Mouse (Mus musculus) macrophage (primary cell): ENCODE results near the gene Fam227a. TPM values are rescaled to one million over a fixed set of nuclear protein-coding genes. Genes with fewer than 3 reads are reported as not detected.
"Not testable (repeated sequence)": the region's sequence is repeated elsewhere in the genome, so short reads cannot be mapped to it uniquely, and the experiment has no call there.

Source experiments
- H3K27ac ChIP-seq: fragments of 350-480 bp; formaldehyde crosslinking; 2 replicates; pipeline ENCODE4 v1.9.0; 2021
- H3K36me3 ChIP-seq: fragments of 350-480 bp; formaldehyde crosslinking; 2 replicates; pipeline ENCODE4 v1.9.0; 2021; ENCODE audit errors: inconsistent target
- H3K4me3 ChIP-seq: fragments of 350-480 bp; formaldehyde crosslinking; 2 replicates; pipeline ENCODE4 v1.9.0; 2021; ENCODE audit errors: inconsistent target
- H3K79me2 ChIP-seq: fragments of 350-480 bp; formaldehyde crosslinking; 2 replicates; pipeline ENCODE4 v1.9.0; 2021; ENCODE audit errors: inconsistent target
- WGBS: methylation state at CpG from one replicate; pipeline ENCODE4 v1.1.7; 2026; ENCODE audit warnings: inconsistent platforms; ENCODE audit not compliant: missing documents; 5-methylcytosine and 5-hydroxymethylcytosine counted together
- polyA plus RNA-seq: library from polyadenylated mRNA; stranded (reverse); fragments of 250-400 nt; gene quantifications from 3 replicates; pipeline ENCODE4 v1.2.4, GENCODE M21; 2018; ENCODE audit warnings: inconsistent platforms

The Fam227a gene
- polyA plus RNA-seq, 1 experiment from 2014 or later, result 0.34 TPM

DNA sequence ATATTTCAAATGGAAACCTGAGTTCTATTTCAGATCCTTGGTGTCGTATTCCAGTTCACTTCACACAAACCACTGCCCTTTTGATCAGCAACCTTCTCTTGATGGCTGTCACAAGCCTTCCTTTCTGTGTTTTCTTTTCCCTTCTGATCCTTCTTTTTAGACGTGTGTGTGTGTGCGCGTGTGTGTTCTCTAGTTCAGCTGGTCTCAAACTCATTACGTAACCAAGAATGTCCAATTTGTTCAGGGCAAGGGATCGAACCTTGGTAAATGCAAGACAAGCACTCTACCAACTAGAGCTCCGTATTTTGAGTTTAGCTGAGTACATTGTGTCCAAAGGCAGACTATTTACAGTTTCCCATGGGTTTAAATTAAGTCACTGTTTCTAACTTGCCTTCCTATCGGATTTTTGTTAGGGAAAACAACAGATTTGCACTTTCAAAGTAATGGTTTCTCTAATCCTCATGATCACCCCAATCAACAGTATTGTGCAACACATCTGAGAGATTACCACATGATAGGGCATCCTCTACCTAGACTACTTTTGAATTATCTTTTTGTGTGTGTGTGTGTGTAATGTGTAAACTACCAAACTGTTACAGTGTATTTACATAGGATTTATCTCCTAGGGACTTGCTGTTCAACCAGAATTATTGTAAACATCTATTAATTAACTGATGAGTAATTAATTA lies 29.7 kb upstream of the Fam227a start:
- WGBS, result 9% methylated on average over 8 of the region's 8 CpGs
- Histone ChIP-seq H3K36me3 (no peaks in the 10 kb centered on the region), H3K27ac (peak overlapping the region; percentile 34), H3K79me2 (peaks cover 61% of the 10 kb centered on the region), H3K4me3 (peak overlapping the region; percentile 31)

DNA sequence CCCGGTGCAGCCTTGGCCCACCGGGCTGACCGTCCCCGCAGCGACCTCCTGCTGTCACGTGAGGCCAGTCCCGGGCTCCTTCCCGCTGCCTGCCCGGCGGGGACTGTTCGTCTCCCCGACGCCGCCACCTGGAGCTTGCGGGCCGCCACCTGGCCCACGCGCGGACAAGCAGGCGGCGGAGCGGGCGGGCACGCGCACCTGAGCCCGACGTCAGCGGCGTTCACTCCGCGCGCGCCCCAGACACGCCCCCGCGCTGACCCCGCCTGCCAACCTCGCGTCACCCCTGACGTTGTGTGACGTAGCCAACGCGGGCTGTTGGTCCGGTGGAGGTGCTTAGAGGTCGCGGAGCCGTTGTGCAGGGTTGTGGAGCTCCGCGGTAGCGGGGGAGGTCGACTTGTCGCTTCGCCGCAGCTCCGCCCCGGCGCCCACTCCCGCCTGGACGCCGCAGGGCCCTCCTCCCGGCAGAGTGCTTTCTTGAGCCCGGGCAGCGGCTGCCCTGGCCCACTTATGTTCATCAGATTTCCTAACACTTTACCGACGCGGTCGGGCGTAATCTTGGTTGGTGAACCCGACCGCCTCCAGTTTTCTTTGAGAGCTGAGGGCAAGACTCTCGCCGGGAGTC lies 29.0 kb upstream of the Fam227a start, which contains the start of gene Josd1:
TSS of gene Josd1 (minus strand) at position 274 of the 622 bp plus-strand sequence.
- under 1% methylated on average over 68 of the region's 72 CpGs for WGBS
- peaks cover 61% of the 10 kb centered on the region for H3K79me2 ChIP-seq
- H3K4me3 ChIP-seq, result peak within 1 kb of the TSS; percentile 55
- H3K27ac ChIP-seq, result peak within 1 kb of the TSS; percentile 34
- no peaks in the 10 kb centered on the region for H3K36me3 ChIP-seq

DNA sequence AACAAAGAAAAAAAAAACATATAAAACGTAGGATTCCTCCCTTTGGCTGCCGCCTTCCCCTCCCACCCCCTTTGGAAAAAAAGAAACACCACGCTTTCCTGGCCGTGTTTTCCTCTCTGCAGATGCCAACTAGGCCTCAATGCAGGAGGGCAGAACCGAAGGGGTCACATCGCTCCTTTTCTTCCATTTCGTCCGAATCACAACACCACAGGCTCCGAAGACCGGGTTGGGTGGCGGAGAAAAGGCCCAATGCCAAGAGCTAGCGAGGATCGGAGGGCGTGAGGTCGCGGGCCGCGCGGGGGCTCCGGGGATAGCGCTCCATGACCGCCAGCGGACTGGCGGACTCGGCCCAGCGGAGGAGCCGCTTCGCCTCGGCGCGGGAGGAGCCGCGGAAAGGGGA lies 28.4 kb upstream of the Fam227a start:
- H3K36me3 ChIP-seq, result no peaks in the 10 kb centered on the region
- H3K4me3 ChIP-seq, result peak overlapping the region; percentile 55
- H3K27ac ChIP-seq, result no peak overlapping the region; the same call in 1 of the 2 replicates
- peaks cover 61% of the 10 kb centered on the region for H3K79me2 ChIP-seq
- 2% methylated on average over 33 of the region's 33 CpGs for WGBS

DNA sequence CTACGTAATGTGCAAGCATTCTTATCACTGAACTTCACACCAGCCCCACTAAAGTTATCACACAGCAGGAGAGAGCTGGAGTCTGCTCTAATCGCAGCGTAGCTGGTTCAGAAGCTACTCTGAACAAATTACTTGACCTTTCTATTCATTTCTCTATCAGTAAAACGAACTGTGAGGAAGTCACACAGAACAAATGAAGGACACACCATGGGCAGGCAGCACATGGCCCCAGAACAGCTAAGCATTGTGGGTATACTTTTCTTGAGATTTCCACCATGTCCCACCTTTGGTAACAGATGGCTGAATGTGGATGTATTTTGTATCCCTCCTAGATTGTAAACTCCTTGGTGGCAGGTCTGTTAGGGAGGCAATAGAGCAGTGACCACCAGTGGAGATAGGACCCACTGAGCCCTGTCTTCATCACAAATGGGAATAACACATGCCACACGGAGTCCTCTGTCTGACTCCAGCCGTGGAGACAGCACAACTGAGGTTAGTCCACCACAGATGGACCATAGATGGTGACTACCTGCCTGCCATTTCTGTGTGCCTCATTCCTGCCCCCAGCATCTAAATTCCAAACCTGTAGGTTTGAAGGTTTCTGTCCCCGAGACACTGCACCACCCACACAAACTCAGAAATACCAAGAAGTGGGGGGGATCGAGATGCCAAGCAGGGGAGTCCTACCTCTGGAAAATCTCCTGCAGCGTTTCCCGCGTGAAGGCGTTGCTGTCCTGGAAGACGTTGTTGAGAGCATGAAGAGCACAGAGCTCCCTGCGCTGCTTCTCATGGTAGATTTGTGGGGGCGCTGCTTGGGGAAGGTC lies 27.5 kb upstream of the Fam227a start:
- Histone ChIP-seq H3K27ac (no peak overlapping the region), H3K79me2 (peaks cover 61% of the 10 kb centered on the region), H3K36me3 (no peaks in the 10 kb centered on the region), H3K4me3 (peak overlapping the region; percentile 55)
- 26% methylated on average over 13 of the region's 15 CpGs for WGBS

DNA sequence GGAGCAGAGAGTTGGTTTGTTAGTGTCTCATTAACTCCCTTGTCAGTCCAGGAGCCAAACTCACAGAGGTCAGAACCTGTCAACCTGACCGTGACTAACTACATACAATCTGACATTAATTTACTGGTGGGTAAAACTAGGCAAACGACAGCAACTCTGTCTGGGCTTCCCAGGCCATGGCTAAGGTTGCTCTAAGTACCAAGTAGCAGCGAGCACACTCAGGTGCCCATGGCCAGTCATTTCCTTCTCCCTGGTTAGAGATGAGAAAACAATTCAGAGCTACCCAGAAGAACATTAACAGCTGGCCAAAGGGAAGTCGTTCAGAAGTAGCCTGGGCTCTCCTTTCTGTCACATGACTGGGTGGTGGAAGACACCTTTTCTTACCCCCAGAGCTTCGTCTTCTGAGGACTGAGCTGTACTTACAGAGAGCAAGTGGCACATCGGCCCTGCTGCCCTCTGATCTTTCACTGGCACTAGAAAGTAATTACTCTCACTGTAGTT lies 26.4 kb upstream of the Fam227a start:
- H3K4me3 ChIP-seq, result no peak overlapping the region
- no peaks in the 10 kb centered on the region for H3K36me3 ChIP-seq
- H3K27ac ChIP-seq, result no peak overlapping the region
- WGBS, result 31% methylated on average over 6 of the region's 6 CpGs
- peaks cover 70% of the 10 kb centered on the region for H3K79me2 ChIP-seq

DNA sequence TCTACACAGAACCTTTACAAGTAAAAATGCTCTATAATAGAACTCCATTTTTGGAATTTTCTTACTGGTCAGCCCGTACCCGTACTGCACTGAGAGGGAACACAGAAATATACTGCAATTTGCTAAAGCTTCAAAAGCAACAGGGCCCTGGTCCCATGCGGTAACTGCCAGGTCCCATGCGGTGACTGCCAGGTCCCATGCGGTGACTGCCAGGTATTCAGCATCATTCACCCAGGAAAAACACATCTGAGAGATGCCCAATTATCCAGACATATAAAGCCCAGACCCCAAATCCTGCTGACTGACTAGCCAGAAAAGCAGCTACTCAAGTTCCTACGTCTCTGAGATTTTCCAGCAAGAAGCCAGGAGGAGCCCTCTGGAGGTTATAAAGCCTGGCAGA lies 25.9 kb upstream of the Fam227a start:
- 96% methylated on average over 6 of the region's 6 CpGs for WGBS
- H3K36me3 ChIP-seq, result no peaks in the 10 kb centered on the region
- H3K27ac ChIP-seq, result no peak overlapping the region
- H3K4me3 ChIP-seq, result no peak overlapping the region
- peaks cover 76% of the 10 kb centered on the region for H3K79me2 ChIP-seq

DNA sequence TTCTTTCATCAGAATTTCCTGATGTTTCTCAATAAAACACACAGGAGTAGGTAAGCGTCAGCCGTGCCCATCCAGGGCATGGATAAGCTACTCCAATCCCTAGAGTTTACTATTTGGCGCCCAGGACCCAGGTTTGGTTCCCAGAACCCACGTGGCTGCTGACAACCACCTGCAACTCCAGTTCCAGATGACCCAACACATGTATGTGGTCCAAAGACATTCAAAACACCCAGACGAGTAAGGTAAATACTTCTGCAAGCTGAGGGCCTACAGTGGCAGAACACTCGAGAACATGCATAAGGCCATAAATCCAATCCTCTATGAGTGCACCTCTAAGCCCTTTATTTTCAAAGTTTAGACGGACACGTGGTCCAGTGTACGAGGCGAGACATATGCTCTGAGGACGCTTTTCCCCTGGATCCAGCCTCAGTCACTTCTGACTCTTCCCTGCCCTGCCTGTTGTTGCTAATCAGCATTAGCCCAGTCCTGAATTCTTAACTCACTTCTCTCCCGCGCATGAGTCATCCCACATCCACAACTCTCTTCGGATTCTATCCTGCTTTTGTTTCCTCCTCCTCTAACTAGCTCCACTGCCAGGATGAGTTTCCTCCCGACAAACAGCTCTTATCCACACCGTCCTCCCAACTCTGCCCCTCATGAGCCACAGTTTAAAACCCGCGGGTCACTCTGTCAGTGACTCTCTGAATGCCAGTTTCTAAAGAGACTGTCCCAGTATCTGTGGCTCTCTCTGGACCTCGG lies 25.1 kb upstream of the Fam227a start:
- WGBS, result 76% methylated on average over 19 of the region's 19 CpGs
- Histone ChIP-seq H3K27ac (no peak overlapping the region), H3K36me3 (no peaks in the 10 kb centered on the region), H3K79me2 (peaks cover 83% of the 10 kb centered on the region), H3K4me3 (no peak overlapping the region)

DNA sequence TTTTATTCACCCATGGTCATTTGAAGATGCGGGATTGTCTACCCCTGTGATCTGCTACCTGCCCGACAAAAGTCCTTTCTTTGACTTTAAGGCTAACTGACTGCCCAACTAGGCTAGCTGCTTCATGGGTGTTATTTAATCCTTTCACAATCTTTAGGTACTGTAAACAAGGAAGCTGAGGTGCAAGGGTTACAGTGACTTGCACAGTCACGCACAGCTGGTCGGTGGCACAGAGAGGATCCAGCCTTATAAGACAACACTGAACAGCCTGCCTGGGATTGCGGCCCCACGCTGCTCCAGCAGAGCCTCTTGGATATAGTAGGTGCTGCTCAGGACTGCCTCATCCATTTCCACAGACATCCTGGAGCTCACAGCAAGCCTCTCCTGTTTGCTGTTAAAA lies 24.4 kb upstream of the Fam227a start:
- no peak overlapping the region for H3K4me3 ChIP-seq
- H3K36me3 ChIP-seq, result no peaks in the 10 kb centered on the region
- H3K27ac ChIP-seq, result no peak overlapping the region
- peaks cover 91% of the 10 kb centered on the region for H3K79me2 ChIP-seq
- WGBS, result 55% methylated on average over 6 of the region's 6 CpGs

DNA sequence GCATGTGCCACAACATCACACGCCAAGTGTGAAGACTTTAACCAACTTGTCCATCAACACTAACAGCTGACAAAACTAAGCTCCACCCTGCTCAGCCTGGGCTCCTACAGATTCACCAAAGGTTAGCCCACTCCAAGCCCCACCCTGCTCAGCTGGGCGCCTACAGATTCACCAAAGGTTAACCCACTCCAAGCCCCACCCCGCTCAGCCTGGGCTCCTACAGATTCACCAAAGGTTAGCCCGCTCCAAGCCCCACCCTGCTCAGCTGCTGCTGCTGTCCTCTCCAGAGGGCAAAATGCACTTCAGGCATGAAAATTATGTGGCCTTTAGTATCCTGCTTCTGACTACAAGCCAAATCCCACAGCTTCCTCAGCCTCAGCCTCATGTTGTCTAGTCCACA lies 23.2 kb upstream of the Fam227a start:
- Histone ChIP-seq H3K27ac (no peak overlapping the region), H3K4me3 (no peak overlapping the region), H3K79me2 (peaks cover 95% of the 10 kb centered on the region), H3K36me3 (no peaks in the 10 kb centered on the region)
- 88% methylated on average over 4 of the region's 4 CpGs for WGBS

DNA sequence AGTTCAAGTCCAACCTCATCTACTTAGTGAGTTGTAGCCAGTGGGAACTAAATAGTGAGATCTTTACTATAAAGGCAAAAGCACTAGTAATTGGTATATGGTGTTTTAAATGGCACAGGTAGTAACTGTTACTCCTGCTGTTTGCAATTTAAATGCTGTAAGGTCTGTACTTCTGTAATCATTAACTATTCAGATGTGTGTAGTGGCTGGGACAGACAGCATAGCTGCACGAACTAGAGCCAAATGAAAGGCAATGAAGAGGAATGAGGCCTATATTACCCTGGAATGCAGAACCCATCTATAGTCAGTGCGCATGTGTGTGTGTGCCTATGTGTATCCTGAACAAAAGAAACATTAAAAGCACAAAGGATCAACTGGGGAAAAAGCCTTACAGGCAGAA lies 19.2 kb upstream of the Fam227a start:
- 89% methylated on average over 2 of the region's 2 CpGs for WGBS
- Histone ChIP-seq H3K4me3 (no peak overlapping the region), H3K27ac (no peak overlapping the region), H3K79me2 (peaks cover 56% of the 10 kb centered on the region), H3K36me3 (peaks cover 34% of the 10 kb centered on the region)

DNA sequence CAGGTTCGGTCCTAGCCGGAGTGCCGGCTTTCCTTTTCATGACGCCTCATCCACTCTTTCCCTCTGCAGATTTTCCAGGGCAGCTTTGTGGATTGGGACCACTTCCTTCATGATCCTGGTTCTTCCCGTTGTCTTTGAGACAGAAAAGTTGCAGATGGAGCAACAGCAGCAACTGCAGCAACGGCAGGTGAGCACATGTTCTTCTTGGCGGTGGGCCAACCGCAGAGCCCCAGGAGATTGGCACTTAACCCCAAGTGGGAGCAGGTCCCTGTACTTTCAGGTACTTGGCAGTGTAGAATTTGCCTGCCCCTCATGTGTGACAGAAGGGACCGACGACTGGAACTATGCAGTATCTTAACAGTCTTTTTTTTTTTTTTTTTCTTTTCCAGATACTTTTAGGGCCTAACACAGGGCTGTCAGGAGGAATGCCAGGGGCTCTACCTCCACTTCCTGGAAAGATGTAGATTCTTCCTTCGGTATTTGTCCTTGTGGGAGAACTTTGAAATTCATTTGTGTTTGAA lies 13.1 kb upstream of the Fam227a start:
- not testable (repeated sequence) for H3K27ac ChIP-seq
- Histone ChIP-seq H3K79me2 (peaks cover 21% of the 10 kb centered on the region), H3K4me3 (peak overlapping the region; percentile 90; the same call in 1 of the 2 replicates), H3K36me3 (peaks cover 39% of the 10 kb centered on the region)
- WGBS, result 69% methylated on average over 10 of the region's 11 CpGs

DNA sequence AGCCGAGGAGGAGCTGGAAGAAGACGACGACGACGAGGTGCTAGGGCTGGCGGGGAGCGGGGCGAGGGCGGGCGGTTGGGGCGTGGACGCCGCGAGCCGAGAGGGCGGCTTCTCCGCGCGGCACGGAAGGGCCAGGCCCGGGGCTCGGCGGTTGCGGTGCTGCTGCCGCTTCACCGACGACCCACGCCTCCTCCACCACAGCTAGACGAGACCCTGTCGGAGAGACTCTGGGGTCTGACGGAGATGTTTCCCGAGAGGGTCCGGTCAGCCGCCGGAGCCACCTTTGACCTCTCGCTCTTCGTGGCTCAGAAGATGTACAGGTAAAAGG lies 12.2 kb upstream of the Fam227a start:
- Histone ChIP-seq H3K4me3 (peak overlapping the region; percentile 90), H3K27ac (no peak overlapping the region), H3K79me2 (peaks cover 21% of the 10 kb centered on the region), H3K36me3 (peaks cover 33% of the 10 kb centered on the region)
- WGBS, result 0% methylated on average over 31 of the region's 37 CpGs

DNA sequence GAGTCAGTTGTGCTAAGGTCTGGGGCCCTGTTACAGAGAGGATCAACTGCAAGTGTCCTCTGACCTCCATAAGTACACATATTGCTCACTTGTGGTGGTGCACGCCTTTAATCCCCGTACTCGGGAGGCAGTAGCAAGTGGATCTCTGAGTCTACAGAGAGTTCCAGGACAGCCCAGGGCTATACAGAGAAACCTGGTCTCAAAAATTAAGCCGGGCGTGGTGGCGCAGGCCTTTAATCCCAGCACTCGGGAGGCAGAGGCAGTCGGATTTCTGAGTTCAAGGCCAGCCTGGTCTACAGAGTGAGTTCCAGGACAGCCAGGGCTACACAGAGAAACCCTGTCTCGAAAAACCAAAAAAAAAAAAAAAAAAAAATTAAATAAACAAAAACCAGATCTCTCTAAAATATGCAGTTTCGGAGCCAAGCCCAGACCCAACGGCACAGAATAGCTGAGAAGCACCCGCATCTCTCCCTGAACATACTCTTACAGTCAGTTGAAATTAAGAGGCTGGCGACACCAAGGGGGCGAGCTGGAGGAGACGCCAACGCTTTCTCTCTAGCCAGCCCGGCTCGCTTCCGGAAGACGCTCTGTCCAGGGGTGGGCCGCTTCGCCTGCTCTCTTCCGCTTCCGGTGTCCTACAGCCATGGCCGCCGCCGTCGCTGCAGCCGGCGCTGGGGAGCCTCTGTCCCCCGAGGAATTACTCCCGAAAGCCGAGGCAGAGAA lies 11.7 kb upstream of the Fam227a start, which contains the start of gene Tomm22:
TSS of gene Tomm22 (plus strand) at position 613 of the 723 bp plus-strand sequence.
- H3K27ac ChIP-seq, result no peak within 1 kb of the TSS
- H3K79me2 ChIP-seq, result peaks cover 21% of the 10 kb centered on the region
- 17% methylated on average over 30 of the region's 33 CpGs for WGBS
- peak within 1 kb of the TSS; percentile 90 for H3K4me3 ChIP-seq
- peaks cover 30% of the 10 kb centered on the region for H3K36me3 ChIP-seq
